Mouse (Mus musculus) midbrain, embryonic 15.5 days (tissue): ENCODE measurements around the gene Rgs3. TPM values are rescaled to one million over a fixed set of nuclear protein-coding genes. Genes with fewer than 3 reads are reported as not detected.

Experiments used
- ATAC-seq: fragments of 200-750 bp; cut with Nextera tagmentation; replicated peaks from 2 replicates; pipeline ENCODE4 v1.8.0; 2017; ENCODE audit warnings: moderate TSS enrichment
- H3K27ac ChIP-seq: fragments of 300-500 bp; sonication (generic); 2 replicates; pipeline ENCODE4 v1.5.1; 2015; ENCODE audit warnings: mild to moderate bottlenecking, inconsistent platforms
- H3K27me3 ChIP-seq: fragments of 300-500 bp; sonication (generic); replicated peaks from 2 replicates; pipeline ENCODE4 v1.6.1; 2015; ENCODE audit warnings: inconsistent platforms
- H3K36me3 ChIP-seq: fragments of 300-500 bp; sonication (generic); replicated peaks from 2 replicates; pipeline ENCODE4 v1.6.1; 2015; ENCODE audit warnings: inconsistent platforms
- H3K4me1 ChIP-seq: fragments of 300-500 bp; sonication (generic); 2 replicates; pipeline ENCODE4 v1.6.1; 2015; ENCODE audit warnings: inconsistent platforms
- H3K4me2 ChIP-seq: fragments of 300-500 bp; sonication (generic); 2 replicates; pipeline ENCODE4 v1.6.1; 2015; ENCODE audit warnings: inconsistent platforms, mild to moderate bottlenecking, moderate library complexity
- H3K4me3 ChIP-seq: fragments of 300-500 bp; sonication (generic); 2 replicates; pipeline ENCODE4 v1.5.1; 2015; ENCODE audit warnings: mild to moderate bottlenecking, inconsistent platforms
- H3K9ac ChIP-seq: fragments of 300-500 bp; sonication (generic); 2 replicates; pipeline ENCODE4 v1.6.1; 2015; ENCODE audit warnings: mild to moderate bottlenecking, inconsistent platforms
- H3K9me3 ChIP-seq: fragments of 300-500 bp; sonication (generic); 2 replicates; pipeline ENCODE4 v1.6.1; 2016; ENCODE audit warnings: inconsistent platforms
- WGBS: fragments of 180-500 bp; shearing (Covaris S2); methylation state at CpG from one replicate; pipeline ENCODE4 v1.1.7; 2015; ENCODE audit warnings: mixed read lengths; 5-methylcytosine and 5-hydroxymethylcytosine counted together
- polyA plus RNA-seq: library from polyadenylated mRNA; unstranded; fragments of >200 nt; fragmentation: Nextera tagmentation; extraction: Ambion mirVana; gene quantifications from 2 replicates; pipeline ENCODE4 v1.2.1, GENCODE M21; 2015

Rgs3 gene
- polyA plus RNA-seq, 1 experiment from 2014 or later, result 80.1 TPM

- Histone ChIP-seq H3K36me3 (no peaks in the 10 kb centered on the region), H3K4me1 (peaks cover 10% of the 10 kb centered on the region), H3K9me3 (no peaks in the 10 kb centered on the region), H3K27ac (no peak overlapping the region), H3K4me3 (no peak overlapping the region), H3K9ac (no peak overlapping the region), H3K4me2 (no peak overlapping the region), H3K27me3 (no peaks in the 10 kb centered on the region)
- no peak for ATAC-seq
- WGBS, result 90% methylated on average over 6 of the region's 6 CpGs
Observed at GRCm38 (mm10) chr4:62740282-62741054, 180.8 kb downstream of the Rgs3 start.

DNA sequence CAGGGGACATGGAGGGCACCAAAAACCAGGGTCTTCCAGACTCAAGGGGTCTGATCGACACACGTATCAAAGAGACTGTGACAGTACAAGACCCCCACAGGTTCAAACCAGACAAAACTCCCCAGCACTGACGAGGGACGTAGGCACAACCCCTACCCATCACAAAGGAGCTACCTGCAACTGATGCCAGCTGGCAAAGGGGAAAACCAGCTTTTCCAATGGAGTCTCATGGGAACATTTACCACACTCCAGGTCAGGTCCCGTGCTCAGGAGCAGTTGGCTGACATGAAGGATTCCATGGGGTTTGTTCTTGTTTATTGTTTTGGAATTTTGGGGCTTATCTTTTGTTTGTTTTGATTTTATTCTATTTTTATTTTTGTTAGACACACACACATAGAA, 181.4 kb downstream of the Rgs3 start:
- no peak for ATAC-seq
- no peaks in the 10 kb centered on the region for H3K27me3 ChIP-seq
- H3K4me1 ChIP-seq, result peaks cover 5% of the 10 kb centered on the region
- no peak overlapping the region for H3K4me3 ChIP-seq
- H3K9me3 ChIP-seq, result no peaks in the 10 kb centered on the region
- no peak overlapping the region for H3K27ac ChIP-seq
- no peaks in the 10 kb centered on the region for H3K36me3 ChIP-seq
- 71% methylated on average over 5 of the region's 5 CpGs for WGBS
- H3K4me2 ChIP-seq, result no peak overlapping the region
- H3K9ac ChIP-seq, result no peak overlapping the region

DNA sequence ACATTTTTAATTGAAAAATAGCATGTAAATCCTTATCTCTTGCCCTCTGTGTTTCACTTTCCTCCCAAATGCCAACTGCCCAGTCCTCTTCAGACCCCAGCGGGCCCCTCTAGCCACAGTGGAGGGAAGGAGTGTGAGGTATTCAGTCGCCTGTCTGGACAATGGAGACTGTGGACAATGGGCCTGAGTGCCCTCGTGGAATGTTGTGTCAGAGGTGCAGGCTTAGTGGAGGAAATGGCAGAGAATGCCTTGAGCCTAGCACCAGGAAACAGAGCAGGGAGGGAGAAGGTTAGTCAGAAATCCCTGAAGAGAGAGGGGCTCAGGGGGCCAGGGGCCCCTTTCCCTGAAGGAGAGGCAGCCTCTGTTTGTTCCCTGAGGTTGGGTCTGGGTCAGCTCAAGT, 182.0 kb downstream of the Rgs3 start:
- no peak overlapping the region for H3K27ac ChIP-seq
- H3K36me3 ChIP-seq, result no peaks in the 10 kb centered on the region
- no peak for ATAC-seq
- 14% methylated on average over 3 of the region's 3 CpGs for WGBS
- H3K9ac ChIP-seq, result no peak overlapping the region
- H3K9me3 ChIP-seq, result no peaks in the 10 kb centered on the region
- no peak overlapping the region for H3K4me2 ChIP-seq
- H3K4me1 ChIP-seq, result 0 out of 2 replicates have a peak, but pooled peaks cover 4% of the 10 kb centered on the region
- no peaks in the 10 kb centered on the region for H3K27me3 ChIP-seq
- no peak overlapping the region for H3K4me3 ChIP-seq

DNA sequence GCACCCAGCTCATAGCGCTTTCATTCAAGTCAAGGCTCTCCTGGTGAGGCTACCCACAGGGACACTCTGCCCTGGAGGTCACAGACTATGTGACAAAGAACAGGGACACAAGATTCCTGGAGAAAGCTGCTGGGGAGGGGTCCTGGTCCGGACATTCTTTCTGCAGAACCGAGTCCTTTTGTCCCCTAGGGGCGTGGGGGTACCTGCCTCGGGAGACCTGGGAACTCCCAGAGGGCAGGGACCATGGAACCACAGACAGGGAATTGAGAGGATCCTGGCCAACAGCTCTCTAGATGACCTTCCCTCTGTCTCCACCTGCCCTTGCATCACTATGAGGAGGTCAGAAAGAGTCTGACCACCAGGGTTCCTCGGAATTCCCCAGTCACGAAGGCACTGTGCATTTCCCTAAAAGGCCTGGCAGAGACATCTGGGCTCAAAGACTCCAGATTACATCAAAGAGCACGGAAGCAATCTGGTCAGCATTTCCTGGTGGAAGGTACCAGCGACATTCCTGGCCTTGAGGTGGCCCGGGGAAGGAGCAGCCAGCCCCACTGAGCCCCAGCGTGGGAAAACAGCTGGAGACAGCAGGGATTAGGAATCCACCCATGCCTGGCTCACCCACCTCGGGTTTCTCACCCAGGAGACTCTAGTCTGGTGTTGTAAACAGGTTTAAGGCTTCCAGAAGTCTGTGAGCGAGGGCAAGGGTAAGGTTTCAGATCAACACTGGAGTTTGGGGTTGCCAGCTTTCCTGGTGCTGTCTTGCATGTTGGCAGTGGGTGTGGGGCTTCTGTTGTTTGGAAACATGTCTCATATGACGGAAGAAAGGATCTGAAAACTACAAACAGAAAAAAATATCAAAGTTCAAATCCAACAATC, 183.5 kb downstream of the Rgs3 start:
- no peak overlapping the region for H3K27ac ChIP-seq
- no peak for ATAC-seq

DNA sequence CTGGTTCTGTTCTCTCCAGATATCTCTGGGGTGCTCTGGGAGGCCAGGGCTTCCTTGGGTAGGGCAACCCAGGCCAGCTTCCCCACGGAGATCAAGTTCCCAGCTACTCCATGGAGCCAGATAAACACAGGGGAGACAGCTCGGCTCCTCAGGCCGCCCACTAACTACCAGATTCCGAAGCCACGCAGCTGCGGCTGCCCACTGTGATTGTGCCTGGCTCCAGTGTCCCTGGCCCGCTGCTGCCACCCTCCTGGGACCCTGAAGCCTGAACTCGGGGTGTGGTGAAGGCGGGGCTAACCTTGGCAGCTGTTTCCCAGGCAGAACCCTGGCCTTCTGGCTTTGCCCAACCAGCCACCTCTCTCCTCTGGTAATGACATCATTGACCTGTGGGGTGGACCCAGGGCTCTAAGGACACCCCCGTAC, 184.9 kb downstream of the Rgs3 start:
- 52% methylated on average over 10 of the region's 10 CpGs for WGBS
- ATAC-seq, result no peak; the same call in 1 of the 2 replicates
- Histone ChIP-seq H3K27me3 (no peaks in the 10 kb centered on the region), H3K4me2 (no peak overlapping the region), H3K36me3 (no peaks in the 10 kb centered on the region), H3K4me3 (no peak overlapping the region), H3K4me1 (0 out of 2 replicates have a peak, but pooled peaks cover 4% of the 10 kb centered on the region), H3K9ac (no peak overlapping the region), H3K9me3 (no peaks in the 10 kb centered on the region), H3K27ac (no peak overlapping the region)

More for the DNA sequence above, 183.5 kb downstream of the Rgs3 start:
- no peaks in the 10 kb centered on the region for H3K9me3 ChIP-seq
- no peak overlapping the region for H3K9ac ChIP-seq
- H3K36me3 ChIP-seq, result no peaks in the 10 kb centered on the region
- no peaks in the 10 kb centered on the region for H3K27me3 ChIP-seq
- no peak overlapping the region for H3K4me2 ChIP-seq
- 71% methylated on average over 14 of the region's 14 CpGs for WGBS
- H3K4me3 ChIP-seq, result no peak overlapping the region
- H3K4me1 ChIP-seq, result 0 out of 2 replicates have a peak, but pooled peaks cover 4% of the 10 kb centered on the region

DNA sequence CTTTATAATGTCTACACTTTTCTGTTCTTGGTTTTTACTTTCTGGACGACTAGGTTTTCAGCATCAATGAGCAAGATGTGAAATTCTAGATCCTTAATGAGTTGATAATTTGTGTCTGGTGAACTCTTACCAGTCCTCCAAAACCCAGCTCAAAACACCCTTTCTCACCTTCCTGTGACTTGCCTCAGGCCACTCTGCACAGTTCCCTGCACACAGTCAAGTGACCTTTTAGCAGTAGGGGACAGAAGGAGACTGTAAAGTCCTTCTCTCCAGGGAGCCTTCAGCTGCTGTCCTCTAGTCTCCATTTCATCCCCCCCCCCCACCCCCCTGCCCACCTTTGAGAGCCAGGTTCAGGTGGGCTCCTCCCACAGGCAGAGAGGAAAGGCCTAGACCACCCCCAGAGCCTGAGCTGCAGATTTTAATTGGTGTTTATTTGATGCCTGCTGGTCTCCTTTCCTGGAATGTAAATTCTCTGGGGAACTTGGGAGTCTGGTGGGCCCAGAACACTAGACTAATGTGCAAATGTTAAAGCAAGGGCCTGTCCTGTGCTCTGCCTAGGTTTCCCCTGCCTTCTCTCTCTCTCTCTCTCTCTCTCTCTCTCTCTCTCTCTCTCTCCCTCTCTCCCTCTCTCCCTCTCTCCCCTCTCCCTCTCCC, 185.5 kb downstream of the Rgs3 start:
- H3K9ac ChIP-seq, result no peak overlapping the region
- 0 out of 2 replicates have a peak, but pooled peaks cover 4% of the 10 kb centered on the region for H3K4me1 ChIP-seq
- H3K4me3 ChIP-seq, result no peak overlapping the region
- no peaks in the 10 kb centered on the region for H3K27me3 ChIP-seq
- H3K36me3 ChIP-seq, result no peaks in the 10 kb centered on the region
- H3K27ac ChIP-seq, result no peak overlapping the region
- WGBS, result 58% methylated on average over 1 of the region's 1 CpGs
- ATAC-seq, result no peak
- H3K9me3 ChIP-seq, result no peaks in the 10 kb centered on the region
- H3K4me2 ChIP-seq, result no peak overlapping the region

Other genes starting within 250 kb of the Rgs3 start
- 20.9 and 23.0 TPM in 2 replicates for gene Fkbp15, start 199.3 kb upstream of the Rgs3 start, polyA plus RNA-seq
- gene Slc31a1, start 199.1 kb upstream of the Rgs3 start, polyA plus RNA-seq, result 34.6 and 36.8 TPM in 2 replicates
- gene Cdc26, start 151.2 kb upstream of the Rgs3 start, polyA plus RNA-seq, result 75.0 and 76.5 TPM in 2 replicates
- gene Prpf4, start 151.1 kb upstream of the Rgs3 start, polyA plus RNA-seq, result 15.6 and 16.5 TPM in 2 replicates
- 0.20 and 0.21 TPM in 2 replicates for gene Rnf183, start 124.6 kb upstream of the Rgs3 start, polyA plus RNA-seq
- gene Wdr31, start 89.0 kb upstream of the Rgs3 start, polyA plus RNA-seq, result 15.8 and 16.3 TPM in 2 replicates
- 0.60 and 1.0 TPM in 2 replicates for gene Bspry, start 79.8 kb upstream of the Rgs3 start, polyA plus RNA-seq
- gene Hdhd3, start 56.4 kb upstream of the Rgs3 start, polyA plus RNA-seq, result 12.7 and 14.5 TPM in 2 replicates
- 71.2 and 72.1 TPM in 2 replicates for gene Alad, start 39.9 kb upstream of the Rgs3 start, polyA plus RNA-seq
- gene Pole3, start 34.8 kb upstream of the Rgs3 start, polyA plus RNA-seq, result 58.9 and 62.2 TPM in 2 replicates
- 0.52 and 1.2 TPM in 2 replicates for gene 4933430I17Rik, start 34.5 kb upstream of the Rgs3 start, polyA plus RNA-seq